Mouse (Mus musculus) CH12.LX (cell line): ENCODE results near the gene Marc2. TPM values are rescaled to one million over a fixed set of nuclear protein-coding genes. Genes with fewer than 3 reads are reported as not detected.

Experiments used
- DNase-seq: peaks from one replicate; pipeline ENCODE4 v3.0.0-alpha.2; 2013; ENCODE audit errors: extremely low read depth
- H3K27ac ChIP-seq: 2 replicates; pipeline ENCODE4 v1.5.1; 2012; ENCODE audit warnings: low read depth, mild to moderate bottlenecking, control low read depth, moderate library complexity; ENCODE audit not compliant: insufficient read depth
- H3K27me3 ChIP-seq: replicated peaks from 2 replicates; pipeline ENCODE3; 2012; ENCODE audit warnings: inconsistent platforms
- H3K36me3 ChIP-seq, 2 experiments: replicated peaks in 1 of 2; 2 replicates each; pipeline versions ENCODE3 to v1.6.1; 2012; ENCODE audit warnings: inconsistent platforms in 1 of 2, low read length in 1 of 2, mild to moderate bottlenecking in 1 of 2, mixed read lengths in 1 of 2, moderate library complexity in 1 of 2; ENCODE audit not compliant: control insufficient read depth in 1 of 2, insufficient read depth in 1 of 2
- H3K4me1 ChIP-seq, 2 experiments: 2 replicates each; pipeline ENCODE4 v1.6.1; 2012; ENCODE audit warnings: inconsistent platforms in 1 of 2, moderate library complexity in 1 of 2; ENCODE audit not compliant: insufficient read depth in 2 of 2, control insufficient read depth in 1 of 2
- H3K4me2 ChIP-seq: 2 replicates; pipeline ENCODE4 v1.6.1; 2012; ENCODE audit warnings: low read depth, mild to moderate bottlenecking, control low read depth; ENCODE audit not compliant: poor library complexity, insufficient read depth, severe bottlenecking
- H3K4me3 ChIP-seq, 3 experiments: fragments of 150-350 bp in 1 of 3; sonication (generic) in 1 of 3; replicated peaks in 1 of 3; 2 replicates each; pipeline versions ENCODE3 to v1.5.1; 2011 to 2012; ENCODE audit warnings: low read depth in 2 of 3, low read length in 2 of 3, mild to moderate bottlenecking in 2 of 3, moderate library complexity in 2 of 3, control low read depth in 1 of 3, improper control_type of control experiment in 1 of 3, inconsistent platforms in 1 of 3, mixed read lengths in 1 of 3; ENCODE audit not compliant: poor library complexity in 1 of 3
- H3K79me2 ChIP-seq: replicated peaks from 2 replicates; pipeline ENCODE4 v1.6.1; 2012; ENCODE audit warnings: mild to moderate bottlenecking, moderate library complexity; ENCODE audit not compliant: control insufficient read depth, poor library complexity, insufficient read depth, severe bottlenecking; ENCODE audit errors: extremely low read depth
- H3K9ac ChIP-seq: 2 replicates; pipeline ENCODE4 v1.6.1; 2012; ENCODE audit warnings: low read depth, mild to moderate bottlenecking, control low read depth, moderate library complexity; ENCODE audit not compliant: insufficient read depth
- H3K9me3 ChIP-seq: replicated peaks from 2 replicates; pipeline ENCODE3; 2012; ENCODE audit warnings: low read length, inconsistent platforms, mixed read lengths
- CHD2 ChIP-seq: IDR thresholded peaks from 2 replicates; pipeline ENCODE4 v1.6.1; 2011; ENCODE audit warnings: low read length, improper control_type of control experiment
- CTCF ChIP-seq, 2 experiments: IDR thresholded peaks in 1 of 2; conservative IDR thresholded peaks in 1 of 2; 2 replicates each; pipeline ENCODE4 v1.5.1; 2011 to 2012; ENCODE audit warnings: low read depth in 2 of 2, low read length in 2 of 2, improper control_type of control experiment in 1 of 2, inconsistent platforms in 1 of 2, mild to moderate bottlenecking in 1 of 2, moderate library complexity in 1 of 2
- E2F4 ChIP-seq: IDR thresholded peaks from 2 replicates; pipeline ENCODE4 v1.6.1; 2011; ENCODE audit warnings: low read depth, low read length, improper control_type of control experiment; ENCODE audit not compliant: insufficient replicate concordance
- IRF4 ChIP-seq: IDR thresholded peaks from 2 replicates; pipeline ENCODE4 v1.6.1; 2014; ENCODE audit warnings: low read depth, mild to moderate bottlenecking, inconsistent platforms, low read length, improper control_type of control experiment
- MAFK ChIP-seq: IDR thresholded peaks from 2 replicates; pipeline ENCODE4 v1.6.1; 2011; ENCODE audit warnings: low read length, improper control_type of control experiment; ENCODE audit not compliant: insufficient replicate concordance
- MAX ChIP-seq: IDR thresholded peaks from 2 replicates; pipeline ENCODE4 v1.6.1; 2011; ENCODE audit warnings: low read length, improper control_type of control experiment
- MYC ChIP-seq: IDR thresholded peaks from 2 replicates; pipeline ENCODE4 v1.6.1; 2011; ENCODE audit warnings: low read depth, mild to moderate bottlenecking, improper control_type of control experiment, low read length
- NELFE ChIP-seq: IDR thresholded peaks from 2 replicates; pipeline ENCODE4 v1.6.1; 2011; ENCODE audit warnings: low read depth, low read length, improper control_type of control experiment
- RCOR1 ChIP-seq: conservative IDR thresholded peaks from 2 replicates; pipeline ENCODE4 v1.6.1; 2012; ENCODE audit warnings: low read depth, mild to moderate bottlenecking, inconsistent platforms, low read length, improper control_type of control experiment
- SIN3A ChIP-seq: IDR thresholded peaks from 2 replicates; pipeline ENCODE4 v1.6.1; 2012; ENCODE audit warnings: low read length, improper control_type of control experiment, inconsistent platforms
- SMC3 ChIP-seq: IDR thresholded peaks from 2 replicates; pipeline ENCODE4 v1.6.1; 2011; ENCODE audit warnings: low read depth, low read length, improper control_type of control experiment
- TBP ChIP-seq: conservative IDR thresholded peaks from 2 replicates; pipeline ENCODE4 v1.6.1; 2011; ENCODE audit warnings: low read depth, low read length, improper control_type of control experiment
- TCF12 ChIP-seq: IDR thresholded peaks from 2 replicates; pipeline ENCODE4 v1.6.1; 2014; ENCODE audit warnings: low read depth, mild to moderate bottlenecking, inconsistent platforms, low read length, improper control_type of control experiment
- ZC3H11A ChIP-seq: IDR thresholded peaks from 2 replicates; pipeline ENCODE4 v1.6.1; 2012; ENCODE audit warnings: low read depth, mild to moderate bottlenecking, inconsistent platforms, low read length, improper control_type of control experiment
- ZKSCAN1 ChIP-seq: IDR thresholded peaks from 2 replicates; pipeline ENCODE4 v1.6.1; 2012; ENCODE audit warnings: low read depth, inconsistent platforms, low read length, improper control_type of control experiment, borderline replicate concordance
- ZMIZ1 ChIP-seq: IDR thresholded peaks from 2 replicates; pipeline ENCODE4 v1.6.1; 2012; ENCODE audit warnings: low read depth, mild to moderate bottlenecking, inconsistent platforms, low read length, improper control_type of control experiment
- ZNF384 ChIP-seq: IDR thresholded peaks from 2 replicates; pipeline ENCODE4 v1.6.1; 2012; ENCODE audit warnings: low read depth, low read length, improper control_type of control experiment, inconsistent platforms
- dilution Hi-C: fragments of 300-500 bp; cut with MboI; formaldehyde crosslinking; loops from 2 replicates; pipeline ENCODE4 v1.14.3; 2020; ENCODE audit warnings: low sequenced_read_pairs; ENCODE audit not compliant: extremely low pct_unique_long_range_greater_than_20kb, extremely low pct_ligation_motif_present
- in situ Hi-C: fragments of 300-500 bp; cut with MboI; formaldehyde crosslinking; loops from 3 replicates; pipeline ENCODE4 v1.14.3; 2019; ENCODE audit warnings: low sequenced_read_pairs, low pct_ligation_motif_present, low pct_unique_long_range_greater_than_20kb, mixed read lengths
- polyA plus RNA-seq: library from polyadenylated mRNA; unstranded; fragments of >175 nt; gene quantifications from 2 replicates; pipeline ENCODE4 v1.2.1, GENCODE M21; 2012; ENCODE audit warnings: low read depth; ENCODE audit not compliant: insufficient read length
- total RNA-seq, 2 experiments: library from RNA; depleted of rRNA; stranded (reverse); fragments of 300-350 nt in 1 of 2; fragments of >200 nt in 1 of 2; gene quantifications; 2 replicates each; pipeline ENCODE4 v1.2.3; 2012 to 2014

The Marc2 gene
- total and polyA plus RNA-seq, 3 experiments = 55.0 to 129 (median 63.5) TPM

GRCm38 (mm10) chr1:184827175-184827701 lies 19.0 kb downstream of the Marc2 start:
- H3K4me3 ChIP-seq = no peak overlapping the region
- DNase-seq = no peak
- no peak overlapping the region for H3K4me2 ChIP-seq
- peaks cover 14 to 55% of the 10 kb centered on the region in 2 experiments for H3K36me3 ChIP-seq
- H3K9ac ChIP-seq = no peak overlapping the region
- dilution Hi-C loops (no loop called here), in situ Hi-C loops (loop anchor here (25.0 kb wide), 1 partner anchor 360 kb away; no protein-coding TSS in a partner anchor)
- H3K9me3 ChIP-seq = peaks cover 2% of the 10 kb centered on the region
- H3K4me1 ChIP-seq = peaks cover 6 to 15% of the 10 kb centered on the region in 2 experiments
- no peak for TF ChIP-seq ZNF384
- no peak for TF ChIP-seq CHD2
- no peak for TF ChIP-seq CTCF (conservative IDR thresholded peaks at IDR 0.05 in 1 of 2, IDR thresholded peaks at IDR 0.05 in 1 of 2; ENCODE audit: low read depth in 2 of 2, low read length in 2 of 2)
- TF ChIP-seq TBP = no peak
- TF ChIP-seq SIN3A = no peak
- no peak for TF ChIP-seq MAFK
- no peak for TF ChIP-seq ZMIZ1
- no peak for TF ChIP-seq SMC3
- TF ChIP-seq RCOR1 = no peak
- no peak for TF ChIP-seq ZC3H11A
- TF ChIP-seq IRF4 = no peak
- no peak for TF ChIP-seq E2F4
- no peak for TF ChIP-seq ZKSCAN1
- no peak for TF ChIP-seq NELFE
- TF ChIP-seq MYC = no peak
- TF ChIP-seq MAX = no peak
- H3K27me3 ChIP-seq = no peaks in the 10 kb centered on the region
- no peaks in the 10 kb centered on the region for H3K79me2 ChIP-seq
- H3K27ac ChIP-seq = no peak overlapping the region

GRCm38 (mm10) chr1:184825093-184825492 lies 21.2 kb downstream of the Marc2 start:
- dilution Hi-C loops = no loop called here
- H3K4me1 ChIP-seq = peaks cover 6 to 15% of the 10 kb centered on the region in 2 experiments
- TF ChIP-seq TCF12 (no peak), CTCF (conservative IDR thresholded peaks at IDR 0.05 in 1 of 2, IDR thresholded peaks at IDR 0.05 in 1 of 2; ENCODE audit: low read depth in 2 of 2, low read length in 2 of 2) (peak; percentile 9 to 73; a peak in 3 of 4 replicates)
- TF ChIP-seq, all 38 proteins: peak for 1
- H3K9ac ChIP-seq = no peak overlapping the region
- H3K4me3 ChIP-seq = no peak overlapping the region
- H3K27ac ChIP-seq = no peak overlapping the region
- H3K36me3 ChIP-seq = peaks cover 12 to 55% of the 10 kb centered on the region in 2 experiments
- peak overlapping the region; percentile 97 for H3K4me2 ChIP-seq
- H3K79me2 ChIP-seq = no peaks in the 10 kb centered on the region
- in situ Hi-C loops = loop anchor here (25.0 kb wide), 1 partner anchor 362 kb away; no protein-coding TSS in a partner anchor
- DNase-seq = peak; percentile 51
- no peaks in the 10 kb centered on the region for H3K27me3 ChIP-seq
- no peaks in the 10 kb centered on the region for H3K9me3 ChIP-seq
